Mouse (Mus musculus): Measurements from ENCODE around the gene Smpd3. TPM values are rescaled to one million over a fixed set of nuclear protein-coding genes. Genes with fewer than 3 reads are reported as not detected.
A peak's percentile ranks its signal among the peaks of the same experiment; 100 is the strongest.

Smpd3 gene
- polyA plus RNA-seq, 1 experiment from 2014 or later, result 39.5 TPM

- WGBS, result 73% methylated on average over 8 of the region's 8 CpGs
- Histone ChIP-seq H3K27ac (ENCODE audit: low read depth, low read length) (no peak overlapping the region), H3K36me3 (ENCODE audit: control insufficient read depth, insufficient read depth, low read length) (no peaks in the 10 kb centered on the region), H3K9me3 (ENCODE audit: control insufficient read depth, low read length) (no peaks in the 10 kb centered on the region; the same call in 1 of the 2 replicates), H3K27me3 (ENCODE audit: control insufficient read depth, insufficient read depth, low read length) (no peaks in the 10 kb centered on the region), H3K4me1 (ENCODE audit: control insufficient read depth, insufficient read depth, low read length) (no peaks in the 10 kb centered on the region), H3K4me3 (ENCODE audit: low read depth, low read length) (no peak overlapping the region), H3K4me2 (ENCODE audit: low read depth, low read length) (no peak overlapping the region), H3K9ac (replicated peaks; ENCODE audit: low read depth, low read length) (no peak overlapping the region)
- no peak for ATAC-seq (ENCODE audit: low read depth)
Observed at GRCm38 (mm10) chr8:106364278-106364677, 26.5 kb upstream of the Smpd3 start.

- no peak for ATAC-seq (ENCODE audit: low read depth)
- WGBS, result 88% methylated on average over 8 of the region's 8 CpGs
- H3K4me1 ChIP-seq (ENCODE audit: control insufficient read depth, insufficient read depth, low read length), result no peaks in the 10 kb centered on the region
- no peak overlapping the region for H3K27ac ChIP-seq (ENCODE audit: low read depth, low read length)
- no peak overlapping the region for H3K4me2 ChIP-seq (ENCODE audit: low read depth, low read length)
- no peak overlapping the region for H3K4me3 ChIP-seq (ENCODE audit: low read depth, low read length)
- H3K36me3 ChIP-seq (ENCODE audit: control insufficient read depth, insufficient read depth, low read length), result no peaks in the 10 kb centered on the region
- no peaks in the 10 kb centered on the region for H3K9me3 ChIP-seq (ENCODE audit: control insufficient read depth, low read length)
- no peak overlapping the region for H3K9ac ChIP-seq (replicated peaks; ENCODE audit: low read depth, low read length)
- H3K27me3 ChIP-seq (ENCODE audit: control insufficient read depth, insufficient read depth, low read length), result no peaks in the 10 kb centered on the region
Observed at GRCm38 (mm10) chr8:106363321-106363720, 25.5 kb upstream of the Smpd3 start.

- no peak for ATAC-seq (ENCODE audit: low read depth)
- no peaks in the 10 kb centered on the region for H3K36me3 ChIP-seq (ENCODE audit: control insufficient read depth, insufficient read depth, low read length)
Observed at GRCm38 (mm10) chr8:106359650-106360338, 22.0 kb upstream of the Smpd3 start.

DNA sequence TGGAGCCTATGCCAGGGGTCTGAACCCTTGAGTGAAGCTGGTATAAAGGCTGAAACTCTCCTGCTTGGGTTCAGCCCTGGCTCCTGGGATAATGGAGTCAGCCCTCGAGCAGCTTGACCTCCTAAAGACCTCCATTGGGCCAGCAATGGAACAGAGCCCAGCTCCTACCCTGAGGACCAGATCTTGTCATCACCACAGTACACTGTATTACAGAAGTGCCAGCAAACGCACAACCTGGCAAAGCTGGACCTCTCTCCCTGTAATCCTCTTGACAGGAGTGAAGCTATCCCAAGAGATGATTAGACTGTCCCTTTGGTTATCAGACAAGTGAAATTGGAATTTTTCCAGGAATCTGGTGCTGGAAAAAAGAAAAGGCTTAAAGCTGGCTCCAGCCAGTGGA lies 13.3 kb upstream of the Smpd3 start:
- ATAC-seq (ENCODE audit: low read depth), result no peak
- Histone ChIP-seq H3K27me3 (ENCODE audit: control insufficient read depth, insufficient read depth, low read length) (no peaks in the 10 kb centered on the region), H3K4me1 (ENCODE audit: control insufficient read depth, insufficient read depth, low read length) (no peaks in the 10 kb centered on the region), H3K27ac (ENCODE audit: low read depth, low read length) (no peak overlapping the region), H3K36me3 (ENCODE audit: control insufficient read depth, insufficient read depth, low read length) (no peaks in the 10 kb centered on the region), H3K4me2 (ENCODE audit: low read depth, low read length) (no peak overlapping the region), H3K9me3 (ENCODE audit: control insufficient read depth, low read length) (no peaks in the 10 kb centered on the region), H3K4me3 (ENCODE audit: low read depth, low read length) (no peak overlapping the region), H3K9ac (replicated peaks; ENCODE audit: low read depth, low read length) (no peak overlapping the region)
- WGBS, result 68% methylated on average over 2 of the region's 2 CpGs

More at GRCm38 (mm10) chr8:106359650-106360338, 22.0 kb upstream of the Smpd3 start:
- no peak overlapping the region for H3K4me3 ChIP-seq (ENCODE audit: low read depth, low read length)
- H3K9me3 ChIP-seq (ENCODE audit: control insufficient read depth, low read length), result no peaks in the 10 kb centered on the region
- 76% methylated on average over 4 of the region's 4 CpGs for WGBS
- no peaks in the 10 kb centered on the region for H3K4me1 ChIP-seq (ENCODE audit: control insufficient read depth, insufficient read depth, low read length)
- H3K27ac ChIP-seq (ENCODE audit: low read depth, low read length), result no peak overlapping the region
- no peaks in the 10 kb centered on the region for H3K27me3 ChIP-seq (ENCODE audit: control insufficient read depth, insufficient read depth, low read length)
- no peak overlapping the region for H3K4me2 ChIP-seq (ENCODE audit: low read depth, low read length)
- no peak overlapping the region for H3K9ac ChIP-seq (replicated peaks; ENCODE audit: low read depth, low read length)

DNA sequence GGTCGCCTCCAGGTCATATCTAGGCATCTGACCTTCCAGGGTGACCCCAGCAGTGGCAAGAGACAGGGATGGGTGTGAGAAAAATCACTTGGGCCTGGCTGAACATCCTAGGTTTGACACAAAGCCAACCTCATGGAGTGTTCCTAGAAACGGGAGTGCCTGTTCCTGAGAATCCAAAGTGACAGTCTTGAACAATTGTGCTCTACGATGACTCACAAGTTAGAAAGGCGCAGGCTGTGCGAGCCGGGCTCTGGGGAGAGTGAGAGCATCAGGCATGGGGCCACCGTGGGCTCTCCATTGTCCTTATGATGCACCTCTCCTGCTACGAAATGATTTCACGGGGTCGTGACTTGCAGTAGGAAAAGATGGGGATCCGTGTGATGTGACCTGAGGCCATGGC lies 11.6 kb upstream of the Smpd3 start:
- Histone ChIP-seq H3K9ac (replicated peaks; ENCODE audit: low read depth, low read length) (no peak overlapping the region), H3K36me3 (ENCODE audit: control insufficient read depth, insufficient read depth, low read length) (no peaks in the 10 kb centered on the region), H3K4me1 (ENCODE audit: control insufficient read depth, insufficient read depth, low read length) (no peaks in the 10 kb centered on the region), H3K27ac (ENCODE audit: low read depth, low read length) (no peak overlapping the region), H3K27me3 (ENCODE audit: control insufficient read depth, insufficient read depth, low read length) (no peaks in the 10 kb centered on the region), H3K4me2 (ENCODE audit: low read depth, low read length) (no peak overlapping the region), H3K4me3 (ENCODE audit: low read depth, low read length) (no peak overlapping the region), H3K9me3 (ENCODE audit: control insufficient read depth, low read length) (no peaks in the 10 kb centered on the region)
- 63% methylated on average over 11 of the region's 11 CpGs for whole genome bisulfite sequencing
- no peak for ATAC-seq (ENCODE audit: low read depth)

- Histone ChIP-seq H3K9me3 (ENCODE audit: control insufficient read depth, low read length) (no peaks in the 10 kb centered on the region), H3K27ac (ENCODE audit: low read depth, low read length) (no peak overlapping the region), H3K27me3 (ENCODE audit: control insufficient read depth, insufficient read depth, low read length) (no peaks in the 10 kb centered on the region), H3K9ac (replicated peaks; ENCODE audit: low read depth, low read length) (no peak overlapping the region), H3K4me3 (ENCODE audit: low read depth, low read length) (no peak overlapping the region), H3K36me3 (ENCODE audit: control insufficient read depth, insufficient read depth, low read length) (no peaks in the 10 kb centered on the region), H3K4me1 (ENCODE audit: control insufficient read depth, insufficient read depth, low read length) (no peaks in the 10 kb centered on the region), H3K4me2 (ENCODE audit: low read depth, low read length) (no peak overlapping the region)
- WGBS, result 68% methylated on average over 6 of the region's 6 CpGs
- ATAC-seq (ENCODE audit: low read depth), result no peak
Observed at GRCm38 (mm10) chr8:106346123-106346522, 8.3 kb upstream of the Smpd3 start.

GRCm38 (mm10) chr8:106343471-106343870 lies 5.7 kb upstream of the Smpd3 start:
- no peak overlapping the region for H3K4me3 ChIP-seq (ENCODE audit: low read depth, low read length)
- no peaks in the 10 kb centered on the region for H3K9me3 ChIP-seq (ENCODE audit: control insufficient read depth, low read length)
- H3K9ac ChIP-seq (replicated peaks; ENCODE audit: low read depth, low read length), result no peak overlapping the region
- H3K36me3 ChIP-seq (ENCODE audit: control insufficient read depth, insufficient read depth, low read length), result no peaks in the 10 kb centered on the region
- H3K4me2 ChIP-seq (ENCODE audit: low read depth, low read length), result no peak overlapping the region
- H3K27ac ChIP-seq (ENCODE audit: low read depth, low read length), result no peak overlapping the region
- H3K27me3 ChIP-seq (ENCODE audit: control insufficient read depth, insufficient read depth, low read length), result no peaks in the 10 kb centered on the region
- peaks cover 7% of the 10 kb centered on the region; the same call in 1 of the 2 replicates for H3K4me1 ChIP-seq (ENCODE audit: control insufficient read depth, insufficient read depth, low read length)
- no peak for ATAC-seq (ENCODE audit: low read depth)
- WGBS, result 74% methylated on average over 5 of the region's 5 CpGs

- H3K27ac ChIP-seq (ENCODE audit: low read depth, low read length), result no peak overlapping the region
- ATAC-seq (ENCODE audit: low read depth), result no peak
- peaks cover 7% of the 10 kb centered on the region; the same call in 1 of the 2 replicates for H3K4me1 ChIP-seq (ENCODE audit: control insufficient read depth, insufficient read depth, low read length)
- no peaks in the 10 kb centered on the region for H3K9me3 ChIP-seq (ENCODE audit: control insufficient read depth, low read length)
- WGBS, result 80% methylated on average over 7 of the region's 7 CpGs
- no peak overlapping the region for H3K4me3 ChIP-seq (ENCODE audit: low read depth, low read length)
- H3K9ac ChIP-seq (replicated peaks; ENCODE audit: low read depth, low read length), result no peak overlapping the region
- H3K27me3 ChIP-seq (ENCODE audit: control insufficient read depth, insufficient read depth, low read length), result no peaks in the 10 kb centered on the region
- H3K36me3 ChIP-seq (ENCODE audit: control insufficient read depth, insufficient read depth, low read length), result no peaks in the 10 kb centered on the region
- no peak overlapping the region for H3K4me2 ChIP-seq (ENCODE audit: low read depth, low read length)
Observed at GRCm38 (mm10) chr8:106342828-106343227, 5.0 kb upstream of the Smpd3 start.

- no peak for ATAC-seq (ENCODE audit: low read depth)
- Histone ChIP-seq H3K9me3 (ENCODE audit: control insufficient read depth, low read length) (no peaks in the 10 kb centered on the region), H3K27me3 (ENCODE audit: control insufficient read depth, insufficient read depth, low read length) (no peaks in the 10 kb centered on the region; the same call in 1 of the 2 replicates), H3K4me3 (ENCODE audit: low read depth, low read length) (peak overlapping the region; percentile 73), H3K4me2 (ENCODE audit: low read depth, low read length) (peak overlapping the region; percentile 62), H3K4me1 (ENCODE audit: control insufficient read depth, insufficient read depth, low read length) (peaks cover 20% of the 10 kb centered on the region), H3K27ac (ENCODE audit: low read depth, low read length) (no peak overlapping the region), H3K9ac (replicated peaks; ENCODE audit: low read depth, low read length) (0 out of 2 replicates have a peak overlapping the region, but pooled peaks have one; percentile 4), H3K36me3 (ENCODE audit: control insufficient read depth, insufficient read depth, low read length) (no peaks in the 10 kb centered on the region)
- 36% methylated on average over 8 of the region's 8 CpGs for WGBS
Observed at GRCm38 (mm10) chr8:106338741-106339209, 987 bp upstream of the Smpd3 start.

Measured in neural tube, embryonic 14.5 days (tissue).